Mouse (Mus musculus): ENCODE results near the gene Zfp454. TPM values are rescaled to one million over a fixed set of nuclear protein-coding genes. Genes with fewer than 3 reads are reported as not detected.

Zfp454 gene
- polyA plus RNA-seq (2012; rRNA removed), result 11.0 and 11.1 TPM in 2 replicates

DNA sequence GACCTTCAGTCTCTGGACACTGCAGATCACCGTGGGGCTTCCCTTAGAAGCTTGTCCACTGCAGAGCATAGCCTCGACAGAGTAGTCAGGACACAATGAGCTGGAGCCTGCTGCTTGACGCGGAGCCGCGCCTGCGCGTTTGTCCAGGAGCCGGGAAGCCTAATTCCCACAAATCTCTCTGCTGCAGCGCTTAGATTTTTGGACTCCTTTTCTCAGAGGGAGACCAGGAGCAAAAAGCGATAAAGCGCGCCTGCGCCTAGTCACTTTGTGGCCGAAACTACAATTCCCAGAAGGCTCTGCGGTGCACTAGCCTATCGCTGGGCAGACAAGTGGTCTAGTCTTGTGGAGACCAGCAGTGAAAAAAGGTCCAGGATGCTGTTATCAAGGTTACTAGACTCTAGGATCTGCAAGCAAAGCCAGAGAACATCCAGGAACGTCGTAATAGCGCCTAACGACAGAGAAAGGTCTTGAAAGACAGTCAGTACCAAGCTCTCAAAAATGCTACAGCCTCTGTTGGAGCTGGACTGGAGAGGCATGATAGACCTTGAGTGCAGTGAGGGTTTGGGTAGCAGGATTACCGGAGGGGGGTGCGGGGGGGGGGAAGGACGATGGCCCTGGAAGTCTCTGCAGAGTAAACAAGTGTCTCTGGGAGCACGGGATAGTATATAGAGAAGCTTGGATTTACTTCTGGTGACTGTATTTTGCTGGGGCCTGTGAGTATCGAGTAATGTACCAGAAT lies at the start of gene Zfp454:
Zfp454 (minus strand) TSS at position 262 of the 739 bp plus-strand sequence.
- DNase-seq (ENCODE audit: low read depth), result peak; percentile 99
- TF ChIP-seq POLR2A (IDR thresholded peaks at IDR 0.05; ENCODE audit: borderline replicate concordance, extremely low read depth, insufficient read depth, insufficient read length, poor library complexity, severe bottlenecking) (peak; percentile 81; the same call in 1 of the 2 replicates), CTCF (IDR thresholded peaks at IDR 0.05; ENCODE audit: borderline replicate concordance, extremely low read depth, insufficient read depth, insufficient read length) (no peak)

DNA sequence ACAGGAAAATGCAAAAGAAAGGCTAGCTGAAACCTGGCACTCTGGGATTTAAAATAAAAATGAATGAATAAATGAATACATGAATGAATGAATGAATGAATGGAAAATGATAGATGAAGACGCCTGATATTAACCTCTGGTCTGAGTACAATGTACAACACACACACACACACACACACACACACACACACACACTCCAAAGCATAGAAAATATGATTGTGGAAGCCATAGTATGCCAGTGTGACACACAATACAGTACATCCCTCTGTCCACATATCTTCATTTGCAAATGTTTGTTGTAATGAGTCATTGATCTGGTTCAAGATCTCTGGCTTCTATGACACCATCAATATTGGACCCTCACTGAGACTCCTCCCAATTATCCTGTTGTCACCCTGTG lies 44.6 kb upstream of the Zfp454 start:
- TF ChIP-seq POLR2A (IDR thresholded peaks at IDR 0.05; ENCODE audit: borderline replicate concordance, extremely low read depth, insufficient read depth, insufficient read length, poor library complexity, severe bottlenecking) (no peak), CTCF (IDR thresholded peaks at IDR 0.05; ENCODE audit: borderline replicate concordance, extremely low read depth, insufficient read depth, insufficient read length) (no peak)
- no peak for DNase-seq (ENCODE audit: low read depth)

GRCm38 (mm10) chr11:50931451-50931866 lies 44.0 kb upstream of the Zfp454 start, which contains the start of gene Zfp354b:
Zfp354b (minus strand) TSS chr11:50931633.
- no peak for TF ChIP-seq POLR2A (IDR thresholded peaks at IDR 0.05; ENCODE audit: borderline replicate concordance, extremely low read depth, insufficient read depth, insufficient read length, poor library complexity, severe bottlenecking)
- TF ChIP-seq CTCF (IDR thresholded peaks at IDR 0.05; ENCODE audit: borderline replicate concordance, extremely low read depth, insufficient read depth, insufficient read length), result no peak
- DNase-seq (ENCODE audit: low read depth), result peak; percentile 98

DNA sequence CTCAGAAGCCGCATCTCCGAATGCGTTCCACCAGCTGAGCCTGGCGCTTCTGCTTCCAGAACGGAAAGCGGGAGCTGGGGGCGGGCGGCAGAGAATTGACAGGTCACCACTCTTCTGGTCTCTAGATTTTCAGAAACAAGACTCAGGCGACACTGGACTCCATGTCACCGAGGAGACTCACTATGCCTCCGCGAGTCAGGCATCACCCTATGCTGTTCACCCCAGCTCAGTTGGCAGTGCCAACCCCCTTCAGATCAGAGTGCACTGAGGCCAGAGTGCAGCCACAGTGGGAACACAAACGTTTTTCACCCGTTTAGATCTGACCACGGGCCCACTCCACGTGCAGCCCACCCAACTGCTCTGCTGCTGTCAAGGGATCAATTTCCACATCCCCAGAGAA lies 43.6 kb upstream of the Zfp454 start:
- DNase-seq (ENCODE audit: low read depth), result no peak
- TF ChIP-seq CTCF (IDR thresholded peaks at IDR 0.05; ENCODE audit: borderline replicate concordance, extremely low read depth, insufficient read depth, insufficient read length) (no peak), POLR2A (IDR thresholded peaks at IDR 0.05; ENCODE audit: borderline replicate concordance, extremely low read depth, insufficient read depth, insufficient read length, poor library complexity, severe bottlenecking) (no peak)

DNA sequence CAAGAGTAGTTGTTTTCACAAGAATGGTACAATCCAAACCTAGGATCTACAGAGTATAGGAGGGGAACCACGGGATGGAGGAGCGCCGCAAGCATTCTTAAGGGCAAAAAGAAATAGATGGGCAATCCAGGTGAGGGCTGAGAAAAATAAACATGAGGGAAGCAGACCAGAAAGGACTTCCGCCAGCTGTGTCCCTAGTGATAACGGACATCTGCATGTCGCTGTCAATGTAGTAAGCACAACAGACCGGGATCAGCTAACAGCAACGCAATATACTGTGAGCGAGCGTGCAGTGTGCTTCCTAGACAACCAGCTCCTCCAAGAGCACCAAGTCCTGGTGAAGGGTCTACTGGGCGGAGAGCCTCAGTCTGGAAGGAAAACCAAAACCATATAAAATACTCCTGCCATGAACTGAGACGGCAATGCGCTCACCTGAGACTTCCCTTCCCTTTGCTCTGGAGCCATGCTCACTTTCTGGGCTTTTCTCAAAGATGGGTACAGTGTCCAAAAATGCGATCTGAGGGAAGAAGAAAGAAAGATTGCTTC lies 43.1 kb upstream of the Zfp454 start:
- TF ChIP-seq CTCF (IDR thresholded peaks at IDR 0.05; ENCODE audit: borderline replicate concordance, extremely low read depth, insufficient read depth, insufficient read length) (no peak), POLR2A (IDR thresholded peaks at IDR 0.05; ENCODE audit: borderline replicate concordance, extremely low read depth, insufficient read depth, insufficient read length, poor library complexity, severe bottlenecking) (no peak)
- peak; percentile 48 for DNase-seq (ENCODE audit: low read depth)

DNA sequence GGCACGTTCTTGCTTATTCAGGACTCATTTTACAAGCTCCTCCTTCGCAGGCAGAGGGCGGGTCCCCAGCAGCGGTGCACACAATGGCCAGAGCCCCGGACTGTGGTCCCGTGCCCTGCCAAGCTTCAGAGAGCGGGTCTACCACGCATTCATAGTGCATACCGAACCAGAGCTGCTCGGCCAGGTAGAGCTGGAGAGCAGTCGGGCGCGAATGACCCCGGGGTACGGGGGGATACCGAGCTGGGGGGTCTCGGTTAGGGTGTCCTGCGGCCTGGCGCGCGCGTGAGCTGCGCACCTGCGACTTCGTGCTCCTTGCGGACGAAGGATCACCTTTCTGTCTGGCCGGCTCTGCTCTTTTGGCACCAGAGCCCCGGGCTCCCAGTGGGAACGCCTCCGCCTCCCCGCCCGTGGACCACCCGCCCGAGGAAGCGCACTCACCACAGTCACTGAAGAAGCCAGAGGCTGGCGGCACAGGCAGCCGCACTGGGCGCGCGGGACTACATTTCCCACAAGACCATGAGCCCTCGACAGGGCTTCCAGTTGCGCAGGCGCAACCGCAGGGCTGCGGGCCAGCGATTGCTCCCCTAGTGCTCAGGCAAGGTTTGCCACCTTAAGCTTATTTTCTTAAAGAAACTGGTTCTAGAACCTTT lies 28.3 kb upstream of the Zfp454 start, which contains the start of gene Zfp2:
Zfp2 (minus strand) TSS at position 495 of the 650 bp plus-strand sequence.
- TF ChIP-seq POLR2A (IDR thresholded peaks at IDR 0.05; ENCODE audit: borderline replicate concordance, extremely low read depth, insufficient read depth, insufficient read length, poor library complexity, severe bottlenecking), result peak; percentile 72; the same call in 1 of the 2 replicates
- TF ChIP-seq CTCF (IDR thresholded peaks at IDR 0.05; ENCODE audit: borderline replicate concordance, extremely low read depth, insufficient read depth, insufficient read length), result peak; percentile 77

DNA sequence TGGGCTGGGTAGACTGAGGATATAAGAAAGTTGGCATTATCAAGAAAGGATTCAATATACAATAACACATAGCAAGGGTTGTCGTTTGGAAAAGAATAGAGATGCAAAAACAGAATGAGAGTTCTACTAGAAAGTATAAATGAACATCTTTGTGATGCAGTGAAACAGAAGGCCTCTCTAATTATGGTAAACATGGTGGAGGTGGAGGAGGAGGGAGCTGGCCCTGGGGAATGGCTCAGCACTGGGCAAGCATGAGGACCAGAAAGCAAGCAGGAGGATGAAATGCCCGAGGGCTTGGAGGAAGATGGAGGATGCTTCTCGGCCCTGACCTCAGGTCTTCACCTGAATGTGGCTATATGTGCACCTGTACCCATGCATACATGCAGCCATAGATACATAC lies 27.0 kb upstream of the Zfp454 start:
- TF ChIP-seq CTCF (IDR thresholded peaks at IDR 0.05; ENCODE audit: borderline replicate concordance, extremely low read depth, insufficient read depth, insufficient read length) (no peak), POLR2A (IDR thresholded peaks at IDR 0.05; ENCODE audit: borderline replicate concordance, extremely low read depth, insufficient read depth, insufficient read length, poor library complexity, severe bottlenecking) (no peak)
- no peak for DNase-seq (ENCODE audit: low read depth)

More for the DNA sequence above, 28.3 kb upstream of the Zfp454 start, which contains the start of gene Zfp2:
- DNase-seq (ENCODE audit: low read depth), result peak; percentile 98

GRCm38 (mm10) chr11:50913301-50913700 lies 25.9 kb upstream of the Zfp454 start:
- no peak for DNase-seq (ENCODE audit: low read depth)
- TF ChIP-seq CTCF (IDR thresholded peaks at IDR 0.05; ENCODE audit: borderline replicate concordance, extremely low read depth, insufficient read depth, insufficient read length) (no peak), POLR2A (IDR thresholded peaks at IDR 0.05; ENCODE audit: borderline replicate concordance, extremely low read depth, insufficient read depth, insufficient read length, poor library complexity, severe bottlenecking) (no peak)

- TF ChIP-seq POLR2A (IDR thresholded peaks at IDR 0.05; ENCODE audit: borderline replicate concordance, extremely low read depth, insufficient read depth, insufficient read length, poor library complexity, severe bottlenecking) (no peak), CTCF (IDR thresholded peaks at IDR 0.05; ENCODE audit: borderline replicate concordance, extremely low read depth, insufficient read depth, insufficient read length) (no peak)
- DNase-seq (ENCODE audit: low read depth), result no peak
Observed at GRCm38 (mm10) chr11:50908136-50908535, 20.7 kb upstream of the Zfp454 start.

DNA sequence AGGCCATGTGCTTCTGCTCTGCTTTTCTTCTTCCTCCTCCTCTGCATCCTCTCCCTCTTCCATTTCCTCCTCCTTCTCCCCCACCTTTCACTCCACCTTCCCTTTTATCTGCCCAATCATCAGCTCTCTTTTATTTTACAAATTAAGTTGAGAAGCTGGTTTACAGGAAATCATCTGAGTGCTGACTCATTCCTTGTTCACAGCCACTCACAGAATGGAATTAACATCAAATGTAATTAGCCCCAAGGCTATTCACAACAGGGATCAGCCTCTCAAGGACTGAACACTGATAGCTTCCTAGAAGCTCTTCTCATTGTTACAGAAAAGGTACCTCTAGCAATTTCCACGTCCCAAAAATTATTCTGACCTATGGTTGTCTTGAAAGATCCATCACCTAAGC lies 9.9 kb upstream of the Zfp454 start:
- no peak for TF ChIP-seq POLR2A (IDR thresholded peaks at IDR 0.05; ENCODE audit: borderline replicate concordance, extremely low read depth, insufficient read depth, insufficient read length, poor library complexity, severe bottlenecking)
- no peak for TF ChIP-seq CTCF (IDR thresholded peaks at IDR 0.05; ENCODE audit: borderline replicate concordance, extremely low read depth, insufficient read depth, insufficient read length)
- no peak for DNase-seq (ENCODE audit: low read depth)

DNA sequence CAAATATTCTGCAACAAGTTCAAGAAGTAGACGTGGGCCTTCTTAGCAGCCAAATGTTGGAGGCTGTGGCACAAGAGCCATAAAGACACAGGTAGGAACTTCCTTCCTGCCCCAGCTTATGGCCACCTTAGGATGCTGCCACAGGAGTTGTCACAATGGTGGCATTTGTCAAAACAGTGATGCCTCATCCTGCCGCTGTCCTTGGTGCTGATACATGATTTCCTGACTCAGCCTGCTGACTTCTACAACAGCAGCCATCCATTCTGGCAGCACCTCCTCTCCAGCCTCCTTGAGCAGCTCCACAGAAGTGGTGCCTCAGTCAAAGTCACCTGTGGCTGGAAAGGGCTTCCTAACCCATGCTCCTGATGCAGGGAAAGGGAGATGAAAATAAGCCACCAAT lies 5.0 kb upstream of the Zfp454 start:
- TF ChIP-seq POLR2A (IDR thresholded peaks at IDR 0.05; ENCODE audit: borderline replicate concordance, extremely low read depth, insufficient read depth, insufficient read length, poor library complexity, severe bottlenecking) (no peak), CTCF (IDR thresholded peaks at IDR 0.05; ENCODE audit: borderline replicate concordance, extremely low read depth, insufficient read depth, insufficient read length) (no peak)
- no peak for DNase-seq (ENCODE audit: low read depth)

Measured in brain, embryonic 14.5 days (tissue).